23 mouse cellular contexts compared by ENCODE assay signal in the genomic region with DNA sequence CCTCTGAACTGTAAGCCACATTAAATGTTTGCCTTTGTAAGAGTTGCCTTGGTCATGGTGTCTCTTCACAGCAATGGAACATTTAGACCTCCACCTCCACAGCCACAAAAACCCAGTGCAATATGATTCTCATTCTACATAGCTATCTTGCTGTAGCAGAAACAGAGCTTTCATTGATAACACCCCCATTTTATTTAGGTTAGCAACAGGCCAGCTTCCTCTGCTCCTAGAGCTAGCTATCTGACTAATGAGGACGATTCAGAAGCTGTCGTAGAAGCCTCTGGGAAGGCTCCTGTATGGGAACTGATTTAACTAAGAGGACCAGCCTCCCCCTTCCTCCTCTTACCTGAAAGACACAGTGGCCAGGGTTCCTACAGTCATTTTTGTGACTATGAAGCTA.
DNase-seq lines count a peak whose midpoint lies in the region; ATAC-seq and TF ChIP-seq lines count a peak whose summit lies in the region.
"Had no signal": no experiment of that assay in that cellular context is flagged by ENCODE, and none has a peak within 500 bp of the region (broad histone marks: within the 10 kb centered on the region; RNA-seq: fewer than 3 reads in every experiment).

No protein-coding gene starts in this region.

- 65% methylated on average over 2 of the region's 2 CpGs for WGBS in embryonic facial prominence, embryonic 15.5 days
- WGBS in embryonic facial prominence, embryonic 10.5 days, result 74% methylated on average over 2 of the region's 2 CpGs
- WGBS in heart, embryonic 16.5 days, result 46% methylated on average over 2 of the region's 2 CpGs
- 63% methylated on average over 2 of the region's 2 CpGs for WGBS in heart, embryonic 11.5 days (ENCODE audit: insufficient replicate concordance)

- no peak for TF ChIP-seq CTCF in bone marrow macrophage, adult 2 months (IDR thresholded peaks at IDR 0.05; ENCODE audit: low read depth, low read length)
- no peak for TF ChIP-seq CTCF in embryonic fibroblast, embryonic 13.5 days (IDR thresholded peaks at IDR 0.05; ENCODE audit: borderline replicate concordance, insufficient read depth, low read length)

- H3K4me3 ChIP-seq in embryonic facial prominence, embryonic 15.5 days (replicated peaks), result no peak overlapping the region
- H3K4me3 ChIP-seq in embryonic facial prominence, embryonic 10.5 days, result no peak overlapping the region
- no peak overlapping the region for H3K4me3 ChIP-seq in heart, embryonic 16.5 days (ENCODE audit: low read length)
- no peak overlapping the region for H3K4me3 ChIP-seq in heart, embryonic 11.5 days (ENCODE audit: low read depth, low read length)
- H3K4me3 ChIP-seq in bone marrow macrophage, adult 2 months (ENCODE audit: insufficient read depth, low read length), result no peak overlapping the region
- no peak overlapping the region for H3K4me3 ChIP-seq in embryonic fibroblast, embryonic 13.5 days (ENCODE audit: insufficient read depth, low read length)
- H3K4me3 ChIP-seq: forebrain, embryonic 12.5 days; heart, embryonic 10.5 days; hindbrain, embryonic 10.5 days; intestine, embryonic 15.5 days had no signal

- 0 out of 2 replicates have a peak overlapping the region, but pooled peaks have one; percentile 22 for H3K27ac ChIP-seq in embryonic facial prominence, embryonic 15.5 days (replicated peaks)
- H3K27ac ChIP-seq in embryonic facial prominence, embryonic 10.5 days (replicated peaks), result no peak overlapping the region
- H3K27ac ChIP-seq in heart, embryonic 16.5 days (ENCODE audit: low read length), result peak overlapping the region; percentile 50
- H3K27ac ChIP-seq in heart, embryonic 11.5 days (ENCODE audit: low read depth, low read length), result no peak overlapping the region
- 0 out of 2 replicates have a peak overlapping the region, but pooled peaks have one; percentile 8 for H3K27ac ChIP-seq in bone marrow macrophage, adult 2 months (ENCODE audit: insufficient read depth, low read depth, low read length)
- peak overlapping the region; percentile 19; the same call in 1 of the 2 replicates for H3K27ac ChIP-seq in embryonic fibroblast, embryonic 13.5 days (ENCODE audit: insufficient read depth, low read length)
- H3K27ac ChIP-seq: forebrain, embryonic 12.5 days; heart, embryonic 10.5 days; hindbrain, embryonic 10.5 days; hindbrain, embryonic 14.5 days; intestine, embryonic 15.5 days had no signal

- H3K9ac ChIP-seq in embryonic facial prominence, embryonic 15.5 days, result no peak overlapping the region
- no peak overlapping the region for H3K9ac ChIP-seq in heart, embryonic 16.5 days (ENCODE audit: low read length)
- H3K9ac ChIP-seq in heart, embryonic 11.5 days (ENCODE audit: low read depth, low read length), result no peak overlapping the region
- H3K9ac ChIP-seq: forebrain, embryonic 12.5 days; hindbrain, embryonic 14.5 days; intestine, embryonic 15.5 days had no signal

- no peak for DNase-seq in embryonic facial prominence, embryonic 10.5 days (ENCODE audit: low spot score)
- DNase-seq in left cerebral cortex, postnatal 25 days (ENCODE audit: low spot score in 2 of 2), result no peak
- DNase-seq in layer of hippocampus, postnatal 25 days (ENCODE audit: extremely low spot score in 1 of 2, low spot score in 1 of 2), result no peak
- DNase-seq: adrenal gland, postnatal 14 days; cerebellum, adult 18-20 months; cerebellum, adult 9-11 months; cerebellum, postnatal 36 days; gastrocnemius, postnatal 10 days; heart, postnatal 14 days; kidney, adult 18-20 months had no signal

- no peaks in the 10 kb centered on the region for H3K4me1 ChIP-seq in embryonic facial prominence, embryonic 15.5 days
- no peaks in the 10 kb centered on the region for H3K4me1 ChIP-seq in embryonic facial prominence, embryonic 10.5 days
- H3K4me1 ChIP-seq in heart, embryonic 16.5 days (ENCODE audit: control insufficient read depth, insufficient read depth, low read length), result peaks cover 18% of the 10 kb centered on the region
- no peaks in the 10 kb centered on the region; the same call in 1 of the 2 replicates for H3K4me1 ChIP-seq in heart, embryonic 11.5 days (ENCODE audit: control insufficient read depth, insufficient read depth, low read length)
- peaks cover 21% of the 10 kb centered on the region for H3K4me1 ChIP-seq in bone marrow macrophage, adult 2 months (ENCODE audit: control insufficient read depth, insufficient read depth, low read length)
- peaks cover 2% of the 10 kb centered on the region; the same call in 1 of the 2 replicates for H3K4me1 ChIP-seq in embryonic fibroblast, embryonic 13.5 days (ENCODE audit: control insufficient read depth, insufficient read depth, low read length)
- H3K4me1 ChIP-seq: heart, embryonic 10.5 days; intestine, embryonic 15.5 days had no signal

- no peak for ATAC-seq in embryonic facial prominence, embryonic 15.5 days (ENCODE audit: insufficient number of reproducible peaks, low FRiP score, low TSS enrichment, low read depth)
- ATAC-seq in heart, embryonic 16.5 days (replicated peaks; ENCODE audit: extremely low read depth, insufficient read depth, low FRiP score), result no peak
- ATAC-seq in heart, embryonic 11.5 days (replicated peaks; ENCODE audit: insufficient number of reproducible peaks, low FRiP score, low TSS enrichment), result no peak
- ATAC-seq: activated CD4-positive, CD25-positive, alpha-beta regulatory T cell, adult 4 months; forebrain, embryonic 16.5 days; intestine, embryonic 15.5 days; Patski had no signal

- 0 out of 2 replicates have a peak, but pooled peaks cover 7% of the 10 kb centered on the region for H3K36me3 ChIP-seq in embryonic facial prominence, embryonic 15.5 days
- peaks cover 26% of the 10 kb centered on the region for H3K36me3 ChIP-seq in embryonic facial prominence, embryonic 10.5 days (replicated peaks)
- H3K36me3 ChIP-seq in heart, embryonic 16.5 days (ENCODE audit: control insufficient read depth, insufficient read depth), result peaks cover 16% of the 10 kb centered on the region
- peaks cover 4% of the 10 kb centered on the region; the same call in 1 of the 2 replicates for H3K36me3 ChIP-seq in heart, embryonic 11.5 days (ENCODE audit: control insufficient read depth, insufficient read depth, low read length)

- intact Hi-C loops in left cerebral cortex, postnatal 25 days (cut with DNase I), result no loop called here

- no peaks in the 10 kb centered on the region for H3K9me3 ChIP-seq in embryonic facial prominence, embryonic 15.5 days (replicated peaks)
- H3K9me3 ChIP-seq in embryonic facial prominence, embryonic 10.5 days, result no peaks in the 10 kb centered on the region
- H3K9me3 ChIP-seq in heart, embryonic 16.5 days (replicated peaks; ENCODE audit: control insufficient read depth, low read length), result no peaks in the 10 kb centered on the region
- no peaks in the 10 kb centered on the region for H3K9me3 ChIP-seq in heart, embryonic 11.5 days (replicated peaks; ENCODE audit: control insufficient read depth, low read length)
- H3K9me3 ChIP-seq: forebrain, embryonic 12.5 days; heart, embryonic 10.5 days; hindbrain, embryonic 10.5 days; intestine, embryonic 15.5 days had no signal

- no peak for TF ChIP-seq POLR2A in bone marrow macrophage, adult 2 months (IDR thresholded peaks at IDR 0.05; ENCODE audit: borderline replicate concordance, low read depth, low read length)
- TF ChIP-seq POLR2A in embryonic fibroblast, embryonic 13.5 days (IDR thresholded peaks at IDR 0.05; ENCODE audit: low read depth, low read length), result no peak

- no peak overlapping the region for H3K4me2 ChIP-seq in embryonic facial prominence, embryonic 15.5 days (replicated peaks)
- no peak overlapping the region for H3K4me2 ChIP-seq in heart, embryonic 16.5 days (ENCODE audit: low read depth, low read length)
- H3K4me2 ChIP-seq in heart, embryonic 11.5 days, result no peak overlapping the region
- H3K4me2 ChIP-seq: forebrain, embryonic 12.5 days; hindbrain, embryonic 14.5 days; intestine, embryonic 15.5 days had no signal

- H3K27me3 ChIP-seq in embryonic facial prominence, embryonic 15.5 days, result no peaks in the 10 kb centered on the region
- H3K27me3 ChIP-seq in embryonic facial prominence, embryonic 10.5 days (replicated peaks; ENCODE audit: low read depth, poor library complexity, severe bottlenecking), result no peaks in the 10 kb centered on the region
- no peaks in the 10 kb centered on the region for H3K27me3 ChIP-seq in heart, embryonic 16.5 days (ENCODE audit: control insufficient read depth, insufficient read depth, low read length)
- no peaks in the 10 kb centered on the region for H3K27me3 ChIP-seq in heart, embryonic 11.5 days (ENCODE audit: control insufficient read depth, insufficient read depth, low read length)
- H3K27me3 ChIP-seq: forebrain, embryonic 12.5 days; intestine, embryonic 15.5 days; Patski had no signal

Comparison
In these comparisons a context has a peak if more than half of its experiments do, and no peak if none do; other contexts are left out.
1. H3K27ac ChIP-seq: peak in embryonic facial prominence, embryonic 15.5 days (single experiment), heart, embryonic 16.5 days (single experiment), bone marrow macrophage, adult 2 months (single experiment) and embryonic fibroblast, embryonic 13.5 days (single experiment); none in embryonic facial prominence, embryonic 10.5 days (single experiment) and heart, embryonic 11.5 days (single experiment).